Mouse (Mus musculus): Measurements from ENCODE around the gene Muc20.

- TF ChIP-seq CTCF (conservative IDR thresholded peaks at IDR 0.05; ENCODE audit: low read length) = no peak
- TF ChIP-seq POU5F1 (IDR thresholded peaks at IDR 0.05; ENCODE audit: borderline replicate concordance, low read length) = no peak
- no peak for TF ChIP-seq NANOG (IDR thresholded peaks at IDR 0.05; ENCODE audit: borderline replicate concordance, low read length)
Observed at GRCm38 (mm10) chr16:32823487-32823886, 26.3 kb upstream of the Muc20 start.

All from E14TG2a.4 (cell line).